Mouse (Mus musculus): ENCODE results near the gene Efna3. TPM values are rescaled to one million over a fixed set of nuclear protein-coding genes. Genes with fewer than 3 reads are reported as not detected.

Efna3 gene
- polyA plus RNA-seq, 1 experiment from 2014 or later, result 62.5 TPM

- H3K27ac ChIP-seq, result no peak overlapping the region
These were observed 25.9 kb downstream of the Efna3 start for GRCm38 (mm10) chr3:89296761-89297396.

GRCm38 (mm10) chr3:89295685-89296230 is 27.0 kb downstream of the Efna3 start:
- no peaks in the 10 kb centered on the region for H3K9me3 ChIP-seq (ENCODE audit: control insufficient read depth, low read length)
- 84% methylated on average over 8 of the region's 8 CpGs for WGBS
- DNase-seq (ENCODE audit: low spot score), result no peak

More at GRCm38 (mm10) chr3:89296761-89297396, 25.9 kb downstream of the Efna3 start:
- H3K4me3 ChIP-seq (replicated peaks; ENCODE audit: low read length), result no peak overlapping the region
- no peaks in the 10 kb centered on the region for H3K36me3 ChIP-seq (replicated peaks; ENCODE audit: control insufficient read depth, insufficient read depth)
- peaks cover 7% of the 10 kb centered on the region; the same call in 1 of the 2 replicates for H3K27me3 ChIP-seq (ENCODE audit: control insufficient read depth, insufficient read depth, low read length)
- WGBS, result 83% methylated on average over 11 of the region's 11 CpGs
- ATAC-seq (ENCODE audit: low FRiP score) (no peak), DNase-seq (ENCODE audit: low spot score) (no peak)
- no peak overlapping the region for H3K9ac ChIP-seq
- no peaks in the 10 kb centered on the region for H3K9me3 ChIP-seq (ENCODE audit: control insufficient read depth, low read length)
- no peaks in the 10 kb centered on the region for H3K4me1 ChIP-seq (replicated peaks; ENCODE audit: control insufficient read depth, insufficient read depth, low read length)
- H3K4me2 ChIP-seq (replicated peaks), result no peak overlapping the region

GRCm38 (mm10) chr3:89294195-89294594 is 28.6 kb downstream of the Efna3 start:
- no peaks in the 10 kb centered on the region for H3K9me3 ChIP-seq (ENCODE audit: control insufficient read depth, low read length)
- H3K4me2 ChIP-seq (replicated peaks), result no peak overlapping the region
- WGBS, result 81% methylated on average over 5 of the region's 5 CpGs
- no peaks in the 10 kb centered on the region for H3K27me3 ChIP-seq (ENCODE audit: control insufficient read depth, insufficient read depth, low read length)
- no peak for DNase-seq (ENCODE audit: low spot score)
- no peak for ATAC-seq (ENCODE audit: low FRiP score)
- no peak overlapping the region for H3K27ac ChIP-seq
- no peak overlapping the region for H3K9ac ChIP-seq
- H3K4me3 ChIP-seq (replicated peaks; ENCODE audit: low read length), result no peak overlapping the region
- no peaks in the 10 kb centered on the region for H3K4me1 ChIP-seq (replicated peaks; ENCODE audit: control insufficient read depth, insufficient read depth, low read length)
- H3K36me3 ChIP-seq (replicated peaks; ENCODE audit: control insufficient read depth, insufficient read depth), result no peaks in the 10 kb centered on the region

More at GRCm38 (mm10) chr3:89295685-89296230, 27.0 kb downstream of the Efna3 start:
- Histone ChIP-seq H3K9ac (no peak overlapping the region), H3K27ac (no peak overlapping the region), H3K4me2 (replicated peaks) (no peak overlapping the region), H3K36me3 (replicated peaks; ENCODE audit: control insufficient read depth, insufficient read depth) (no peaks in the 10 kb centered on the region), H3K4me3 (replicated peaks; ENCODE audit: low read length) (no peak overlapping the region), H3K4me1 (replicated peaks; ENCODE audit: control insufficient read depth, insufficient read depth, low read length) (no peaks in the 10 kb centered on the region), H3K27me3 (ENCODE audit: control insufficient read depth, insufficient read depth, low read length) (peaks cover 7% of the 10 kb centered on the region; the same call in 1 of the 2 replicates)
- ATAC-seq (ENCODE audit: low FRiP score), result no peak

DNA sequence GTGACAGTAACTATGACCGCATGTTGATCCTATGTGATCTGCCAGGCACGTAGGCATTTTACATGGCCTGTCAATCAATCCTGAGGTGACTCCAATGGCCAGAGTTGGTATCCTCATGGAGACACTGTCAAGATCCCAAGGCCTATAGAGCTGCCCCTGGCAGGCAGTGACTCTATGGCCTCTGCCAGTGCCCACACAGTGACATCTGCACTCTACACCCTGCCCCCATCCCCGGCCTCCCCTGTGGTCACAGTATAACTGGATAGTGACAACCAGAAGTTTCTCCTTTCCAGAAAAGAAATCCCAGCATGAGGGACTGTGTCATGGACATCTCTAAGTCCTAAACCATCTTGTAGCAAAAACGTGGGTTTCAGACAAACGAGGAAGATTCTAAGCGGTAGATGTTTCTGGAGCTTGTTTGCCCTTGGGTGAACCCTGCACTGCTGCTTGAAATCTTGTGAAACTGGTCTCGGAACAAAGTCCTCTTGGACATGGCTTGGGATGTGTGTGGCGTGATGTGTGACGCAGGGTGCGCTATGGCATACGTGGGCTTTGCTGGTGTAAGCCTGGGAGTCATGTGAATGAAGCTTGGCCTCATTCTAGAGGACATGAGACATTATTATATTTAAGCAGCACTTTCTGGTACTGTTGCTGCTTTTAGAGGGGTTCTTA is 29.4 kb downstream of the Efna3 start:
- H3K27ac ChIP-seq, result no peak overlapping the region
- no peaks in the 10 kb centered on the region for H3K36me3 ChIP-seq (replicated peaks; ENCODE audit: control insufficient read depth, insufficient read depth)
- no peaks in the 10 kb centered on the region for H3K4me1 ChIP-seq (replicated peaks; ENCODE audit: control insufficient read depth, insufficient read depth, low read length)
- DNase-seq (ENCODE audit: low spot score), result no peak
- 92% methylated on average over 11 of the region's 11 CpGs for WGBS
- H3K9ac ChIP-seq, result no peak overlapping the region
- no peak overlapping the region for H3K4me2 ChIP-seq (replicated peaks)
- H3K9me3 ChIP-seq (ENCODE audit: control insufficient read depth, low read length), result no peaks in the 10 kb centered on the region
- H3K27me3 ChIP-seq (ENCODE audit: control insufficient read depth, insufficient read depth, low read length), result no peaks in the 10 kb centered on the region
- no peak overlapping the region for H3K4me3 ChIP-seq (replicated peaks; ENCODE audit: low read length)
- no peak for ATAC-seq (ENCODE audit: low FRiP score)

GRCm38 (mm10) chr3:89292303-89292702 is 30.5 kb downstream of the Efna3 start:
- no peak overlapping the region for H3K4me2 ChIP-seq (replicated peaks)
- H3K36me3 ChIP-seq (replicated peaks; ENCODE audit: control insufficient read depth, insufficient read depth), result no peaks in the 10 kb centered on the region
- H3K27me3 ChIP-seq (ENCODE audit: control insufficient read depth, insufficient read depth, low read length), result no peaks in the 10 kb centered on the region
- no peak for ATAC-seq (ENCODE audit: low FRiP score)
- WGBS, result 64% methylated on average over 5 of the region's 5 CpGs
- no peaks in the 10 kb centered on the region for H3K9me3 ChIP-seq (ENCODE audit: control insufficient read depth, low read length)
- H3K4me3 ChIP-seq (replicated peaks; ENCODE audit: low read length), result no peak overlapping the region
- DNase-seq (ENCODE audit: low spot score), result no peak
- no peaks in the 10 kb centered on the region for H3K4me1 ChIP-seq (replicated peaks; ENCODE audit: control insufficient read depth, insufficient read depth, low read length)
- no peak overlapping the region for H3K27ac ChIP-seq
- no peak overlapping the region for H3K9ac ChIP-seq

GRCm38 (mm10) chr3:89291874-89292273 is 30.9 kb downstream of the Efna3 start:
- Histone ChIP-seq H3K36me3 (replicated peaks; ENCODE audit: control insufficient read depth, insufficient read depth) (no peaks in the 10 kb centered on the region), H3K27ac (no peak overlapping the region), H3K4me1 (replicated peaks; ENCODE audit: control insufficient read depth, insufficient read depth, low read length) (no peaks in the 10 kb centered on the region), H3K4me3 (replicated peaks; ENCODE audit: low read length) (no peak overlapping the region), H3K9me3 (ENCODE audit: control insufficient read depth, low read length) (no peaks in the 10 kb centered on the region), H3K27me3 (ENCODE audit: control insufficient read depth, insufficient read depth, low read length) (no peaks in the 10 kb centered on the region), H3K4me2 (replicated peaks) (no peak overlapping the region), H3K9ac (no peak overlapping the region)
- WGBS, result 81% methylated on average over 10 of the region's 10 CpGs
- no peak for DNase-seq (ENCODE audit: low spot score)
- no peak for ATAC-seq (ENCODE audit: low FRiP score)

- no peak overlapping the region for H3K27ac ChIP-seq
- no peak for DNase-seq (ENCODE audit: low spot score)
- no peak overlapping the region for H3K4me3 ChIP-seq (replicated peaks; ENCODE audit: low read length)
- H3K4me2 ChIP-seq (replicated peaks), result no peak overlapping the region
- H3K27me3 ChIP-seq (ENCODE audit: control insufficient read depth, insufficient read depth, low read length), result no peaks in the 10 kb centered on the region
- ATAC-seq (ENCODE audit: low FRiP score), result no peak
- H3K9ac ChIP-seq, result no peak overlapping the region
- H3K9me3 ChIP-seq (ENCODE audit: control insufficient read depth, low read length), result no peaks in the 10 kb centered on the region
- H3K36me3 ChIP-seq (replicated peaks; ENCODE audit: control insufficient read depth, insufficient read depth), result no peaks in the 10 kb centered on the region
- no peaks in the 10 kb centered on the region for H3K4me1 ChIP-seq (replicated peaks; ENCODE audit: control insufficient read depth, insufficient read depth, low read length)
- whole genome bisulfite sequencing, result 54% methylated on average over 7 of the region's 7 CpGs
These were observed 34.2 kb downstream of the Efna3 start for GRCm38 (mm10) chr3:89288503-89288928.

DNA sequence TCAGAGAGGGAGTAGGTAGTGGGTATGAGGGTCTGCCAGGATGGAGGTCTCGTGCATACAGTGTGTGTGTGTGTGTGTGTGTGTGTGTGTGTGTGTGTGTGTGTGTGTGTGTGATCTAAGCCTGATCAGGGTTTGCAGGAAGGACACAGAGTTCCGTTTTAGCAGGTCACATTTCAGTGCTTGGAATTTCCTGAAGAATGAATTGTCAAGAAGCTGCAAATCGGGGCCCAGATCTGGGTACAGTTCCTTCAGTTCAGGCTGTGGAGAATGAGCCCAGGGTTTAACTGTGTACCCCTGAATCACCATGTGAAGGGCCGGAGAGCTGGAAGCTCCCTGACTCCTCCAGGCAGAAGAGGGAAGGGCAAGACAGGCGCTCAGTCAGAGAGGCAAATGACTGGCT is 35.5 kb downstream of the Efna3 start:
- H3K4me2 ChIP-seq (replicated peaks), result no peak overlapping the region
- no peak for DNase-seq (ENCODE audit: low spot score)
- no peak for ATAC-seq (ENCODE audit: low FRiP score)
- 0 out of 2 replicates have a peak, but pooled peaks cover 2% of the 10 kb centered on the region for H3K27me3 ChIP-seq (ENCODE audit: control insufficient read depth, insufficient read depth, low read length)
- H3K9ac ChIP-seq, result no peak overlapping the region
- H3K36me3 ChIP-seq (replicated peaks; ENCODE audit: control insufficient read depth, insufficient read depth), result no peaks in the 10 kb centered on the region
- 73% methylated on average over 5 of the region's 5 CpGs for WGBS
- no peaks in the 10 kb centered on the region for H3K4me1 ChIP-seq (replicated peaks; ENCODE audit: control insufficient read depth, insufficient read depth, low read length)
- no peak overlapping the region for H3K27ac ChIP-seq
- H3K4me3 ChIP-seq (replicated peaks; ENCODE audit: low read length), result no peak overlapping the region
- no peaks in the 10 kb centered on the region for H3K9me3 ChIP-seq (ENCODE audit: control insufficient read depth, low read length)

- no peak for DNase-seq (ENCODE audit: low spot score)
- Histone ChIP-seq H3K4me2 (replicated peaks) (no peak overlapping the region), H3K4me1 (replicated peaks; ENCODE audit: control insufficient read depth, insufficient read depth, low read length) (peaks cover 11% of the 10 kb centered on the region; the same call in 1 of the 2 replicates), H3K9ac (no peak overlapping the region), H3K36me3 (replicated peaks; ENCODE audit: control insufficient read depth, insufficient read depth) (no peaks in the 10 kb centered on the region), H3K4me3 (replicated peaks; ENCODE audit: low read length) (no peak overlapping the region), H3K27ac (no peak overlapping the region), H3K9me3 (ENCODE audit: control insufficient read depth, low read length) (no peaks in the 10 kb centered on the region), H3K27me3 (ENCODE audit: control insufficient read depth, insufficient read depth, low read length) (peaks cover 15% of the 10 kb centered on the region)
- 37% methylated on average over 2 of the region's 2 CpGs for WGBS
- no peak for ATAC-seq (ENCODE audit: low FRiP score)
These were observed 37.2 kb downstream of the Efna3 start for GRCm38 (mm10) chr3:89285526-89285925.
